ENCODE assay signal across 8 mouse cellular contexts in genomic region chr17:53568734-53569386, GRCm38 (mm10). TPM values are rescaled to one million over a fixed set of nuclear protein-coding genes. Genes with fewer than 3 reads are reported as not detected.
DNase-seq lines count a peak whose midpoint lies in the region; ATAC-seq and TF ChIP-seq lines count a peak whose summit lies in the region.

No protein-coding gene starts in this region.

- no peak for TF ChIP-seq CTCF in left cerebral cortex, adult 2 months (IDR thresholded peaks at IDR 0.05)

- peak overlapping the region; percentile 79 for H3K4me3 ChIP-seq in left cerebral cortex, adult 2 months
- peak overlapping the region; percentile 93 for H3K4me3 ChIP-seq in embryonic facial prominence, embryonic 10.5 days
- H3K4me3 ChIP-seq in intestine, embryonic 14.5 days (ENCODE audit: low read depth, low read length): peak overlapping the region; percentile 85; the same call in 1 of the 2 replicates
- peak overlapping the region; percentile 89 for H3K4me3 ChIP-seq in neural tube, embryonic 13.5 days

- peak overlapping the region; percentile 87; the same call in 1 of the 2 replicates for H3K9ac ChIP-seq in intestine, embryonic 14.5 days (ENCODE audit: low read length)
- H3K9ac ChIP-seq in neural tube, embryonic 13.5 days: peak overlapping the region; percentile 96

- peak overlapping the region; percentile 95 for H3K4me2 ChIP-seq in intestine, embryonic 14.5 days (ENCODE audit: low read length)
- H3K4me2 ChIP-seq in neural tube, embryonic 13.5 days: peak overlapping the region; percentile 84

- H3K36me3 ChIP-seq in embryonic facial prominence, embryonic 10.5 days (replicated peaks): no peaks in the 10 kb centered on the region
- H3K36me3 ChIP-seq in intestine, embryonic 14.5 days (ENCODE audit: control insufficient read depth, insufficient read depth, low read length): no peaks in the 10 kb centered on the region
- no peaks in the 10 kb centered on the region for H3K36me3 ChIP-seq in neural tube, embryonic 13.5 days

- intact Hi-C loops in left cerebral cortex, adult 2 months (cut with DNase I): loop anchor here (2.0 to 5.0 kb wide), 3 partner anchors 57 to 120 kb away; partner anchors contain the start of genes Rab5a and Sgo1
- intact Hi-C loops in left cerebral cortex, postnatal 36 days (cut with DNase I): no loop called here

- H3K9me3 ChIP-seq in embryonic facial prominence, embryonic 10.5 days: no peaks in the 10 kb centered on the region
- no peaks in the 10 kb centered on the region for H3K9me3 ChIP-seq in intestine, embryonic 14.5 days (ENCODE audit: control insufficient read depth, low read length)
- H3K9me3 ChIP-seq in neural tube, embryonic 13.5 days: no peaks in the 10 kb centered on the region

- peak overlapping the region; percentile 86 for H3K27ac ChIP-seq in left cerebral cortex, adult 2 months
- H3K27ac ChIP-seq in embryonic facial prominence, embryonic 10.5 days (replicated peaks): no peak overlapping the region
- H3K27ac ChIP-seq in intestine, embryonic 14.5 days (ENCODE audit: low read depth): peak overlapping the region; percentile 90; the same call in 1 of the 2 replicates
- H3K27ac ChIP-seq in neural tube, embryonic 13.5 days (replicated peaks): peak overlapping the region; percentile 97

- DNase-seq in left cerebral cortex, adult 2 months (ENCODE audit: extremely low spot score in 1 of 2, low spot score in 2 of 2): no peak
- DNase-seq in left cerebral cortex, postnatal 36 days (ENCODE audit: low spot score in 2 of 2): no peak
- DNase-seq in embryonic facial prominence, embryonic 10.5 days (ENCODE audit: low spot score): no peak
- DNase-seq in intestine, embryonic 14.5 days (ENCODE audit: low spot score): no peak
- DNase-seq in embryo, embryonic 10.5 days (ENCODE audit: low spot score): no peak
- DNase-seq in gastrocnemius, adult 8-10 months (ENCODE audit: low spot score in 2 of 2): no peak
- DNase-seq in right cerebral cortex, adult 18-20 months: no peak

- peaks cover 36% of the 10 kb centered on the region for H3K4me1 ChIP-seq in embryonic facial prominence, embryonic 10.5 days
- H3K4me1 ChIP-seq in intestine, embryonic 14.5 days (replicated peaks; ENCODE audit: control insufficient read depth, insufficient read depth, low read length): peaks cover 29% of the 10 kb centered on the region
- H3K4me1 ChIP-seq in neural tube, embryonic 13.5 days (replicated peaks): peaks cover 37% of the 10 kb centered on the region

- no peaks in the 10 kb centered on the region for H3K27me3 ChIP-seq in embryonic facial prominence, embryonic 10.5 days (replicated peaks; ENCODE audit: low read depth, poor library complexity, severe bottlenecking)
- no peaks in the 10 kb centered on the region for H3K27me3 ChIP-seq in intestine, embryonic 14.5 days (replicated peaks; ENCODE audit: control insufficient read depth, insufficient read depth, low read length)
- no peaks in the 10 kb centered on the region for H3K27me3 ChIP-seq in neural tube, embryonic 13.5 days

- ATAC-seq in intestine, embryonic 14.5 days (replicated peaks; ENCODE audit: low FRiP score, low TSS enrichment, low read depth): no peak
- no peak for ATAC-seq in neural tube, embryonic 13.5 days (ENCODE audit: low read depth)

- WGBS in embryonic facial prominence, embryonic 10.5 days: 34% methylated on average over 8 of the region's 8 CpGs
- 40% methylated on average over 8 of the region's 8 CpGs for WGBS in intestine, embryonic 14.5 days
- WGBS in neural tube, embryonic 13.5 days: 40% methylated on average over 8 of the region's 8 CpGs

RNA-seq across cellular contexts. Expression of gene Kat2b, which starts 2.2 kb away (rescaled TPM):
- 10 to 100 TPM; 17.1 to 18.4 TPM for total RNA-seq in left cerebral cortex, adult 2 months (2021)
- 10 to 100 TPM; 10.5 to 16.1 TPM for total RNA-seq in left cerebral cortex, postnatal 36 days (2021)
- 2.1 and 2.5 TPM in 2 replicates for polyA plus RNA-seq in embryonic facial prominence, embryonic 10.5 days (2016; fragmentation: Nextera tagmentation; extraction: Ambion mirVana)
- 5.3 and 7.3 TPM in 2 replicates for polyA plus RNA-seq in intestine, embryonic 14.5 days (2014; fragmentation: Nextera tagmentation; extraction: Ambion mirVana)
- 6.4 and 7.3 TPM in 2 replicates for polyA plus RNA-seq in neural tube, embryonic 13.5 days (2015; fragmentation: Nextera tagmentation; extraction: Ambion mirVana)
- total RNA-seq in gastrocnemius, adult 8-10 months (2022): 10 to 100 TPM; 57.6 to 76.6 (median 67.2) TPM

RNA-seq across cellular contexts. Expression of gene Pp2d1, which starts 29.6 kb away (rescaled TPM):
- not detected for total RNA-seq in left cerebral cortex, adult 2 months (2021)
- not detected for total RNA-seq in left cerebral cortex, postnatal 36 days (2021)
- 0.29 and 0.49 TPM in 2 replicates for polyA plus RNA-seq in embryonic facial prominence, embryonic 10.5 days (2016; fragmentation: Nextera tagmentation; extraction: Ambion mirVana)
- polyA plus RNA-seq in intestine, embryonic 14.5 days (2014; fragmentation: Nextera tagmentation; extraction: Ambion mirVana): 0.34 and 0.40 TPM in 2 replicates
- polyA plus RNA-seq in neural tube, embryonic 13.5 days (2015; fragmentation: Nextera tagmentation; extraction: Ambion mirVana): 0.18 and 0.31 TPM in 2 replicates
- total RNA-seq in gastrocnemius, adult 8-10 months (2022): under 1 TPM in 1 of 4 experiments, not detected in 3; 0.12 TPM
